Mouse (Mus musculus) embryonic facial prominence, embryonic 15.5 days (tissue): ENCODE measurements at regions not wholly inside any gene's neighbourhood (a gene's known extent, or its start where the extent isn't known, plus 50 kb on each side); places are given as distances from the start of the nearest gene placed in this dataset.

Experiments
- ATAC-seq: fragments of 200-750 bp; cut with Nextera tagmentation; 2 replicates; pipeline ENCODE4 v1.8.0; 2017; ENCODE audit warnings: low read depth, moderate TSS enrichment; ENCODE audit not compliant: insufficient number of reproducible peaks, low FRiP score, low TSS enrichment
- H3K27ac ChIP-seq: fragments of 300-500 bp; sonication (generic); replicated peaks from 2 replicates; pipeline ENCODE4 v1.5.1; 2015; ENCODE audit warnings: mild to moderate bottlenecking, inconsistent platforms
- H3K27me3 ChIP-seq: fragments of 300-500 bp; sonication (generic); 2 replicates; pipeline ENCODE4 v1.6.1; 2015; ENCODE audit warnings: inconsistent platforms
- H3K36me3 ChIP-seq: fragments of 300-500 bp; sonication (generic); 2 replicates; pipeline ENCODE4 v1.6.1; 2015; ENCODE audit warnings: mild to moderate bottlenecking, inconsistent platforms
- H3K4me1 ChIP-seq: fragments of 300-500 bp; sonication (generic); 2 replicates; pipeline ENCODE4 v1.6.1; 2015; ENCODE audit warnings: inconsistent platforms
- H3K4me2 ChIP-seq: fragments of 300-500 bp; sonication (generic); replicated peaks from 2 replicates; pipeline ENCODE4 v1.6.1; 2015; ENCODE audit warnings: mild to moderate bottlenecking, inconsistent platforms
- H3K4me3 ChIP-seq: fragments of 300-500 bp; sonication (generic); replicated peaks from 2 replicates; pipeline ENCODE4 v1.5.1; 2015; ENCODE audit warnings: mild to moderate bottlenecking, inconsistent platforms
- H3K9ac ChIP-seq: fragments of 300-500 bp; sonication (generic); 2 replicates; pipeline ENCODE4 v1.6.1; 2015; ENCODE audit warnings: inconsistent platforms
- H3K9me3 ChIP-seq: fragments of 300-500 bp; sonication (generic); replicated peaks from 2 replicates; pipeline ENCODE4 v1.6.1; 2016; ENCODE audit warnings: inconsistent platforms
- WGBS: fragments of 180-500 bp; shearing (Covaris S2); methylation state at CpG from one replicate; pipeline ENCODE4 v1.1.7; 2015; 5-methylcytosine and 5-hydroxymethylcytosine counted together

DNA sequence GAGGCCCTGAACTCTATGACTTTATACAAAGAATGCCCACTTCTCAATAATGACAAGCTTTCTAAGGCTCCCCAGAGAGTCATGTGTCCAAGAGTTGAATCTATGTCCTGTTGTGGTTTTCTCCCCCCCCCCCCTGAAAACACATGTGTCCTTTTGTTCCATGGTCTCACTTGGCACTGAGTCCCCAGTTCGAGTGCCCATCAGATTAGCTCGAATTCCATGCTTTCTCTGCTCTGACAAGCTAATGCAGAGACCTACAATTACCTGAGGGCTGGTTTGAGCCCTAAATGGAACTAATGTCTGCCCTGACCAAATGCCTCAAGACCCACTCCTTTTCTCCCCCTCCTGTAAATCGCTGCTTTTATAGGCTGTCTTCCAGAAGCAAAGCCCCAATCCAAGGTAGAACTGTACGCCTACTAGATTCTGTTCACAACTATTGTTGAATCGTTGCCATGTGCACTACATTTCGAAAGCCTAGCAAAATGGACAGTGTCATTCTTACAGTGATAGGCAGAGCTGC lies 392.0 kb downstream of the Wdr11 start:
- Histone ChIP-seq H3K4me1 (peaks cover 23% of the 10 kb centered on the region), H3K4me2 (no peak overlapping the region), H3K9me3 (no peaks in the 10 kb centered on the region), H3K27me3 (no peaks in the 10 kb centered on the region), H3K4me3 (no peak overlapping the region), H3K27ac (peak overlapping the region; percentile 24), H3K36me3 (no peaks in the 10 kb centered on the region), H3K9ac (no peak overlapping the region)
- no peak for ATAC-seq
- WGBS = 67% methylated on average over 6 of the region's 6 CpGs

DNA sequence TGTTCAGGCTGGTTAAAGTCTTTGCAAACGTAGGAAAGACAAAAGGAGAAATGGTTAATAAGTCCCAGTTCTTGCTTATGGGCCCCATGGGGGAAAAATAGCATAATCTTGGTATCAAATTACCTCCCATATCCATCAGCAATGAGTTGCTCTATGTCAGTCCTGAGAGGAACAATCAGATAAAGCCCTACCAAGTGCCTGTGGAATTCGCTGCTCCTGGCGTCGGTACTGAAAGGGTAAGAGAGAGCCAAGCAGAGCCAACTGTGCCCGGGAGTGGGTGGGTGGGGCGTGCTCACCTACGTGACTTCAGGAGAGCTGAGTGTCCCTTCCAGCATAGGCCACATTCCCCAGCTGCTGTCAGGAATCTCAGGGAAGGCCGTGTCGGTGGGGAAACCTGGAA lies 392.7 kb downstream of the Wdr11 start:
- Histone ChIP-seq H3K27me3 (no peaks in the 10 kb centered on the region), H3K4me3 (no peak overlapping the region), H3K36me3 (no peaks in the 10 kb centered on the region), H3K4me2 (no peak overlapping the region), H3K9ac (no peak overlapping the region), H3K9me3 (no peaks in the 10 kb centered on the region), H3K4me1 (peaks cover 23% of the 10 kb centered on the region), H3K27ac (peak overlapping the region; percentile 63)
- peak; percentile 55; the same call in 1 of the 2 replicates for ATAC-seq
- 36% methylated on average over 9 of the region's 9 CpGs for WGBS

DNA sequence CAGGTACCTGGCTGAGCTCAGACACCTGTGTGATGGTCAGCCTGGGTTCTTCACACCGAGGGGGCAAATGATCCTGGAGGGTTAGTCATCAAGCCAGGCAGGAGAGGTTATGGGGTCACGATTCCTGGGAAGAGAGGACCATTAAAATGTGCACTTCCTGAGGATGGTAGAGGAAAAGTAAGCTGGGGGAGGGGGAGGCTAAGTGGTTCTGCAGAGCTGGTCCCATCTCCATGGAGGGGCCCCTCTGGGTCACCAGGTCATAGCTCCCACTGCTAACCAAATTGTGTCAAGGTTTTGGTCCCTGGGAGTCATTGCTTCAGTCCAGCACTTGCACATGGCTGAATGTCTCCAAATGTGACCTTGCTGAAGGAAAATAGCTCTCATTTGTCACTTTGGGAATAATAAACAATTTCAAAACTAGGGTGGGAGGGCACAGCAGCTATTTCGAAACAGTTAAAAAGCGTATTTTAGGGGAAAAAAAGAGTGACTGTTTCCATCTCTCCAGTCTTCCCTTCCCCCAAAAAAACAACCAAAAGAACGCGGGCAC lies 395.5 kb downstream of the Wdr11 start:
- no peak overlapping the region for H3K4me2 ChIP-seq
- H3K4me1 ChIP-seq = peaks cover 23% of the 10 kb centered on the region
- no peaks in the 10 kb centered on the region for H3K9me3 ChIP-seq
- H3K4me3 ChIP-seq = no peak overlapping the region
- no peak for ATAC-seq
- H3K36me3 ChIP-seq = no peaks in the 10 kb centered on the region
- no peaks in the 10 kb centered on the region for H3K27me3 ChIP-seq
- H3K9ac ChIP-seq = no peak overlapping the region
- peak overlapping the region; percentile 44; the same call in 1 of the 2 replicates for H3K27ac ChIP-seq
- WGBS = 42% methylated on average over 6 of the region's 6 CpGs

DNA sequence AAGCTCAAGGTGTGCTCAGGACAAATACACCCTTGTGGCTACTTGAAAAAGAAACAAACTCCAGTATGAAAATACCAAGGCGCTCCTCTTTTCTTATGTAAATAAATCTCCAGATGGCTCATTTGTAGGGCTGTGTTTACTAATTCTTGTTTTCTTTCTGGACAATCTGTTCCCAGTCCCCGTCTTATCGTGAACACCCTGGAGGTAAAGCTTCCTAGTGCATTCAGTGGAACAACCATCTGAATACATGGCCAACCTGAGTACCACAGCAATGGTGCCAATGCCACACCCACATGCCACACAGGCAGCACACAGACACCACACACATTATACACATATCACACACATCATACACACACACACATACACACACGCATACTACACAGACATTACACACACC lies 396.1 kb downstream of the Wdr11 start:
- 62% methylated on average over 4 of the region's 4 CpGs for WGBS
- H3K27ac ChIP-seq = no peak overlapping the region
- H3K4me3 ChIP-seq = no peak overlapping the region
- no peak overlapping the region for H3K9ac ChIP-seq
- no peaks in the 10 kb centered on the region for H3K27me3 ChIP-seq
- no peak overlapping the region for H3K4me2 ChIP-seq
- H3K36me3 ChIP-seq = no peaks in the 10 kb centered on the region
- no peak for ATAC-seq
- H3K4me1 ChIP-seq = peaks cover 23% of the 10 kb centered on the region
- no peaks in the 10 kb centered on the region for H3K9me3 ChIP-seq

DNA sequence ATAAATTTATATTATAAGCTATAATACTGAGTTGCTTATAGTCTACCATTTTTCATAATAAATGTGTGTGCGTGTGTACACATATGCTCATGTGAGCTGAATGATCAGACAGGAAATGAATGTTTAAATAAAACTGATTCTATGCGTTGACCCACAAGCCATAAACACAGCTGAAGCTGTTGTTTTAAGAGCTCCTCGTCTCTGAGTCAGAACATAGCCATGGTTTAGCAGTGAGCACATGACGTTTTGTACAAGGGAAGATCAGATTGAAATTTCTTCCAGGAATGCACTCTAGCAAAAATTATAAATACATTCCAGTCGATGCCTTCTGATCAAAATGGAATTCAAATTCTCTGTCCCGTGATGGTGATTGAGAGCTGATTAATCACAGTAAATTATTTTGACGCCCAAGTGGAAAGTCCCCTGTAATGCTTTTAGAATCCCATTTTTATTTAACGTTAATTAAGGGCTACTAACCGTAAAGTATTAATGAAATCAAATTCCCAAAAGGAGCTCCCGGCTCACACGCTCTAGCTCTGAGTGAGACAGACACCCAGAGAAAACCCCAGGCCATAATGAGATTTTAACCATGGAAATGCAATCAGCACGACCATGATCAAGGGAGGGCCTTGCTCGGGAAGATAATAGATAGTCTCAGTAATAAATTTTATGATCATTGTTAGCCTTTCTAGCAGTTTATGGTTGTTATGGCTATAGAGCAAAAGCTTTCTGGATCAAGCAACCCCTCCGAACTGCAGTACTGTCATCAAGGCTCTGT lies 402.0 kb downstream of the Wdr11 start:
- WGBS = 56% methylated on average over 14 of the region's 14 CpGs

DNA sequence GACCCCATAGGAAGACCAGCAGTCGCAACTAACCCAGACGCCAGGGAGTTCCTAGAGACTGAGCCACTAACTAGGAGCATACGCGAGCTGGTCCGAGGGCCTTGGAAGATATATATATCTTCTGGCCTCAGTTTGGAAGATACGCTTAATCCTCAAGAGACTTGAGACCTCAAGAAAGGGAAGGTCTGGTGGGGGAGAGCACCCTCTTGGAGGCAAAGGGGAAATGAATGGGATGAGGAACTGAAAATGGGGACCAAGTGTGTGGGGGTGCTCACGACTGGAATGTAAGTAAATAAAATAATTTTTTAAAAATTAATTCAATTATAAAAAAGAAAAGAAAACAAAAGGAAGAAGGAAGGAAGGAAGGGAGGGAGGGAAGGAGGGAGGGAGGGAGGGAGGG lies 403.9 kb downstream of the Wdr11 start:
- peaks cover 3% of the 10 kb centered on the region for H3K4me1 ChIP-seq
- no peak for ATAC-seq
- H3K9me3 ChIP-seq = no peaks in the 10 kb centered on the region
- no peaks in the 10 kb centered on the region for H3K27me3 ChIP-seq
- H3K4me3 ChIP-seq = no peak overlapping the region
- no peak overlapping the region for H3K4me2 ChIP-seq
- no peak overlapping the region for H3K9ac ChIP-seq
- no peaks in the 10 kb centered on the region for H3K36me3 ChIP-seq
- 76% methylated on average over 7 of the region's 7 CpGs for WGBS
- no peak overlapping the region for H3K27ac ChIP-seq

More for the DNA sequence above, 402.0 kb downstream of the Wdr11 start:
- Histone ChIP-seq H3K27ac (no peak overlapping the region), H3K4me3 (no peak overlapping the region), H3K27me3 (no peaks in the 10 kb centered on the region), H3K9me3 (no peaks in the 10 kb centered on the region), H3K4me1 (no peaks in the 10 kb centered on the region), H3K4me2 (no peak overlapping the region), H3K36me3 (no peaks in the 10 kb centered on the region), H3K9ac (no peak overlapping the region)
- no peak for ATAC-seq

DNA sequence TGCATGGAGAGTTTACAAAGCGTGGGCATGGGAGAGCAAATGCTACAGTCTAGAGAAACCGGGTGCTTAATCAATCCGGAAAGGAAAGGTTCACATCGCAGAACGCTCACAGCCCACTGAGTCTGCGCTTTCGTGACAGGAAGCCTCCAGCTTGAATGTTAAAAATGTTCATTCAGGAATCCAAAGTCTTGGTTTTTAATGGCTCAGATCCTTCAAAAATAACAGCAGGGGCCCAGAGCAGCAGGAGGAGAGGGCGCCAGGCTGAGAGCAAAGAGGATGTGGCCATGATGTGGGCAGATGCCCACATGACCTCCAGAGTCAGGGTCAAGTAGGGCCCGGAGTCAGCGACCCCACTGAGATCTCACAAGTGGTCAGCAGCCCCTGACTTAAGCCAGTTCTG lies 409.4 kb downstream of the Wdr11 start:
- Histone ChIP-seq H3K4me2 (peak overlapping the region; percentile 22; the same call in 1 of the 2 replicates), H3K9ac (no peak overlapping the region), H3K36me3 (no peaks in the 10 kb centered on the region), H3K27ac (peak overlapping the region; percentile 79), H3K4me1 (peaks cover 28% of the 10 kb centered on the region), H3K9me3 (no peaks in the 10 kb centered on the region), H3K27me3 (no peaks in the 10 kb centered on the region), H3K4me3 (no peak overlapping the region)
- no peak for ATAC-seq
- 24% methylated on average over 10 of the region's 10 CpGs for WGBS

DNA sequence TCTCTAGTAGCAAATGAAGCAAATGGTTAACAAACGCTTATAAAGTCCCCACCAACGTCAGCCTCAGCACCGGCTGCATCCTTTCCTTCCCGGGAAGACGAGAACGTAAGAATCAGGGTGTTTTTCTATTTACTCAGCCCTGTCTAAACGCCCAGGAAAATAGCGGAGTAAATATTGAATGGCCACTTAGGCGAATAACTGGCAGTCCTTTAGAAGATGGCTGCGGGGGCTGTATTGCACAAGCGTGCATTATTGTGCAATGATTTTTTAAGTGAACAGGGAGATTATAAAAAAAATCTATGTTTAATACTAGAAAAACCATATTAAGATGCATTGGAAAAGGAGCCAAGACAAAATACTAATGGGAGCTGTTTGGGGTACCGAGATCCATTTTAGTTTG lies 410.3 kb downstream of the Wdr11 start:
- ATAC-seq = no peak

DNA sequence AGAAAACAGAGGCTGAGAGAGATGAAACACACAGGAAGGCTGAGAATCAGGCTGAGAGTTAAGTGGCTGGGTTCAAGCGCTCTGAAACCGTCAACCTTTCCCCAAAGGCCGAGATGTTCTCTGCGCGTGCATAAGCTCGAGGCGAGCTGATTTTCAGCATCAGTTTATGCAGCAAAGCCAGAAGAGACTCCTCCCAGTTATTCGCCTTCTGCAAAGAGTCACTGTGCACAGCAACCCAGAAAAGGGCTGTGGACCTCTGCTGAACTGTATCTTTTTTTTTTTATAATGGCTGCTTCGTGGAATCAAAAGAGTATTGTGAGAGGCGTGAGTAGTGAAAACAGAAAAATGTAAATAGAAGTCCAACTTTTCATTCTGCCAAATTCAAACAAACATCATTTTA lies 413.7 kb downstream of the Wdr11 start:
- H3K9ac ChIP-seq = no peak overlapping the region
- H3K27me3 ChIP-seq = no peaks in the 10 kb centered on the region
- H3K36me3 ChIP-seq = no peaks in the 10 kb centered on the region
- WGBS = 30% methylated on average over 10 of the region's 10 CpGs
- H3K4me2 ChIP-seq = no peak overlapping the region
- ATAC-seq = no peak
- peaks cover 30% of the 10 kb centered on the region for H3K4me1 ChIP-seq
- H3K9me3 ChIP-seq = no peaks in the 10 kb centered on the region
- H3K27ac ChIP-seq = peak overlapping the region; percentile 34; the same call in 1 of the 2 replicates
- H3K4me3 ChIP-seq = no peak overlapping the region

More for the DNA sequence above, 410.3 kb downstream of the Wdr11 start:
- H3K4me3 ChIP-seq = no peak overlapping the region
- peak overlapping the region; percentile 79; the same call in 1 of the 2 replicates for H3K27ac ChIP-seq
- H3K36me3 ChIP-seq = no peaks in the 10 kb centered on the region
- no peak overlapping the region for H3K9ac ChIP-seq
- peaks cover 28% of the 10 kb centered on the region for H3K4me1 ChIP-seq
- H3K9me3 ChIP-seq = no peaks in the 10 kb centered on the region
- H3K27me3 ChIP-seq = no peaks in the 10 kb centered on the region
- H3K4me2 ChIP-seq = no peak overlapping the region
- 60% methylated on average over 12 of the region's 12 CpGs for WGBS

DNA sequence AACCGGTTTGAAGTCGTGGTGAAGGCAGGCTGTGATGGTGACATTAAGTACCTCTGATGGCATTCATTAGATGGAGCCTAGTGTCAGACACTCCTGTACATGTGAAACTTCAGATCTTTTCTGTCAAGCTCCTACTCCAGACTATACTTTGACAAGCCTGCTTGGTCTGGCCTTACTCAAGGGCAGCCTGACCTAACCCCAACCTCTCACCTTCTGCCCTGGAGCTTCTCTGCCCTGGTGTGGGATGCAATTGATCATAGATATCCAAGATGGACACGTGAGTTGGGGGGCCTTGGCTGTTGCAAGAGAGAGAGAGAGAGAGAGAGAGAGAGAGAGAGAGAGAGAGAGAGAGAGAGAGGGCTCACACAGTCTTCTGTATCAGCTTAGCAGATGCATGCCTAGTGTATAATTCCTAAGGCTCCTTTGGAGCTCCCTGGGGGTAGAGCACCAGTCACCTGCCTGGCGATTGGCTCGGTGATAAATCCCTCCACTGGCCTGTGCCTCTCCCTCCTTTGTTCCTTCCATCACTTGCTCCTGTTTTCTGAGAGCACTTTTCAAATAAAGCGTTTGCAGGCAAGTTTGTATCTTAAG lies 416.4 kb downstream of the Wdr11 start:
- no peaks in the 10 kb centered on the region for H3K36me3 ChIP-seq
- H3K4me1 ChIP-seq = peaks cover 34% of the 10 kb centered on the region
- 30% methylated on average over 6 of the region's 6 CpGs for WGBS
- no peaks in the 10 kb centered on the region for H3K27me3 ChIP-seq
- H3K27ac ChIP-seq = no peak overlapping the region
- no peak for ATAC-seq
- no peak overlapping the region for H3K9ac ChIP-seq
- no peaks in the 10 kb centered on the region for H3K9me3 ChIP-seq
- H3K4me2 ChIP-seq = no peak overlapping the region
- H3K4me3 ChIP-seq = no peak overlapping the region

DNA sequence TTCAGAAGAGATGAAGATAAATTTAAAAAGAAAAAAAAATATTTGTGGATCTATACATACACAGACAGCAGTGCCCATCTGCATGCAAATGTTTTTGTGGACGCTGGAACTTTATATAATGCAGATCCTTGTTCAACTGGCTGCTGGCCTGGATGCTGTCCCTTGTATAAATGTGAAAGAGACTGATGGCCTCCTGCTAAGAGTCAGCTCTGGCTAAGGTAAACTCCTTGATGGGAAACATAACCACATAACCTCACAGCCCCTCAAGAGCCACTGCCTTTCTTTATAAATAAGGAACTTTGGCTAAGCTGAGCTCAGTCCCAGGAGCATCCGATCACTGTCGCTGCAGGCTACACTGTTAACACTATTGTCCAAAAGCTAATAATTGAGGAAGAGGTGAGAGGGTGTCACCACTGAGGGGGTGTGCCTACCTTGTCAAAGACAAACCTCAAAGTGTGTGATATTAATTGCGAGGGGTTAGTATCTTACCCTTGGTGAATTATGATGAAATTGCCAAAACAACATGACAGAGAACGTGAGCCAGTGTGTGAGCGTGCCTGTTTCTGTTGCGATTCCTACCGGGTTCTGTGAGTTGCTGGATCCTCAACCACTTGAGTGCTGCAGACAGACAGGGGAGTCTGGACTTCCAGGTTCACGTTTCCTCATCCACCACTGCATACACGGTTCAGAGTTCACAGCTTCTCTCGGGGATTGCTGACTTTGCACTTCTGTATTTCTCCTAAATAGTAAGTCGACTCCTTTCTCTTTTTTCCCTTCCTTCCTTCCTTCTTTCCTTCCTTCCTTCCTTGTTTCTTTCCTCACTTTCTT lies 417.1 kb downstream of the Wdr11 start:
- no peaks in the 10 kb centered on the region for H3K36me3 ChIP-seq
- no peak for ATAC-seq
- H3K27me3 ChIP-seq = no peaks in the 10 kb centered on the region
- no peak overlapping the region for H3K27ac ChIP-seq
- H3K4me2 ChIP-seq = no peak overlapping the region
- H3K4me1 ChIP-seq = peaks cover 30% of the 10 kb centered on the region
- no peaks in the 10 kb centered on the region for H3K9me3 ChIP-seq
- no peak overlapping the region for H3K9ac ChIP-seq
- WGBS = 44% methylated on average over 12 of the region's 12 CpGs
- H3K4me3 ChIP-seq = no peak overlapping the region
